Mouse (Mus musculus) bone marrow macrophage, adult 2 months (primary cell): ENCODE results near the gene Trpc4ap.

Experiments
- CTCF ChIP-seq: IDR thresholded peaks from 2 replicates; pipeline ENCODE4 v1.5.1; 2012; ENCODE audit warnings: low read depth, mild to moderate bottlenecking, low read length, moderate library complexity
- POLR2A ChIP-seq: IDR thresholded peaks from 2 replicates; pipeline ENCODE4 v1.6.1; 2012; ENCODE audit warnings: mild to moderate bottlenecking, low read depth, low read length, borderline replicate concordance

GRCm38 (mm10) chr2:155673546-155673945 is 18.6 kb downstream of the Trpc4ap start:
- TF ChIP-seq CTCF (peak; percentile 63), POLR2A (no peak)
